Mouse (Mus musculus) naive thymus-derived CD4-positive, alpha-beta T cell, adult 2 months (primary cell): ENCODE measurements around the gene Erc2.

Experiments used
- DNase-seq: peaks from one replicate; pipeline ENCODE4 v3.0.0-alpha.2; 2011; ENCODE audit warnings: low read depth

Gene Erc2

DNA sequence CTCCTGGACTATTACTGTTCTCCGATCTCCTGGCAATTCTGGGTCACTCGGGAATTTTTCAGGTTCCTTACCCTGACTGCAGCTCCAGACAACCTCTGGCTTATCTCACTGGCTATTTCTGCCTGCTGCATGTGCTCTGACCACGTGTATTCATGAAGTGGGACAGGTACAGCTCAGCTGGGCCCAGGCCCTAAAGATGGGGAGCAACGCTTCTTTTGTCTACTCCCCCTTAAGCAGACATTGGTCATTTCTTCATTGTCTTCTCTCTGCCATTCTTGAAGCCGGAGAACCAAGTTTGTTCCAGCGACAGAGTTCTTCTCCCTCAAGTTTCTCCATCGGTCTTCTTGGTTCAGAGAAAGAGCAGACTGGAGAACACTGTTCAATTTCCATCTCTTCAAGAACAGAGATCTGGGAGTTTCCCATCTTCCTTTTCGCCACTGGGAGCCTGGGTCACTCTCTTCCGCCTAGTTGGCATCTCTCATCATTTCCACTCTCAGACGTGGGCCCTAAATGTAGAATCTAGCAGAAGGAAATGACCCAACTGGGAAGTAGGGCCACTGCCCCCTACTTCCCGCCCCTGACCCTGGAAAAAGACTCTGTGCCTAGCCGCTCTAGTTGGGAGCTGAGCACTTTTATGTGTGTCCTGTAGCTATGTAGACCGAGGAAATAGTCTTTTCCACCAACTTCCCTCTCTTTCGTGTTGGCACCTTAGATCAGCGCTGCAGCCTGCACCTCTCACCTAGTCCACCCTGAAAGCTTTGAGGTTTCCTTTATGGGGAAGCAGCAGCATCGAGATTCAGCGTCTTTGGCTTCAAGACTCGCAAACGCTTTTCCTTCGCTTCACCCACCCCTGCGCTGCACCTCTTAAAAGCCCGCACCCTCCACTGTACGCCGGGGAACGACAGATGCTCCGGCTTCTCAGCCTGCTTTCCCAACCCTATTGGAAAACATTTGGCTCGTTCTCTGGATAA, 886.3 kb downstream of the Erc2 start:
- no peak for DNase-seq

DNA sequence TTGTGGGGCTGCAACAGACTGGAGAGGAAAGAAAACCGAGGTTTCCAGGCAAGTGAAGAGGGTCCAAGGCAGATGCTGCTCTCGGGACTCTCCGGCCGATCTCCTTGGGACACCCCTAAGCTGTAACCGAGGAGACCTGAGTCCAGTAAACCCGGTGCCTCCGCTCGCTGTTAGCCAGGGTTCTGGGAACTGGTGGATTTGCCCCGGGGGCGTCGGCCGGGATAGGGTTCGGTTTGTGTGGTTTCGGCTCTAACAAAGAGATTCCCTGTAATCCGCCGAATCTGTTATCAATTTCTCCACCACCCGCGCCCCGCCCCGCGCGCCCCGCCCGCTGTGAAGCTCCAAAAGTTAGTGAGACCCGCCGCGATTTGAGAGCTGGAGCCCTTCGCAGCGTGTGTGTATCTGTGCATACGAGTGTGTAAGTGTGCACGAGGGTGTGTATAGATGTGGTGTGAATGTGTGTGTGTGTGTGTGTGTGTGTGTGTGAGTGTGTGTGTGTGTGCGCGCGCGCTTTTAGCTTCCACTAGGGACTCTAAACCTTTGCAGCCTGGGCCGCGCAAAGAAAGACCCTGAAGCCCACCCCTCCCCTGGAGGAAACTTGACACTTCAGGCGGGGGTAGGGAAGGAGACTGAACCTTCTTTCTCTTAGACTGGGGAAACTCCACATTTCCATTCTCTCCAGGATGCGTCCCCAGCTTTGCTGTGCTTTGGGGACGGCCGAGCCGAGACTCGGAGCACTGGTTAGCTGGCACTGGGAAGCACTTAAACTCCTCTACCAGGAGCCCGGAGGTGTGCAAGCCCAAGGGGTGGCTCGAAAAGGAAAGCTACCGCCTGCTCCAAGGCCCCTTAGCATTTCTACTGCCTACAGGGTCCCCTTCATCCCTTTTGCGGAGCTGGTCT, 887.5 kb downstream of the Erc2 start:
- DNase-seq, result no peak

- DNase-seq, result no peak
These were observed 888.3 kb downstream of the Erc2 start for GRCm38 (mm10) chr14:28510341-28511028.

DNA sequence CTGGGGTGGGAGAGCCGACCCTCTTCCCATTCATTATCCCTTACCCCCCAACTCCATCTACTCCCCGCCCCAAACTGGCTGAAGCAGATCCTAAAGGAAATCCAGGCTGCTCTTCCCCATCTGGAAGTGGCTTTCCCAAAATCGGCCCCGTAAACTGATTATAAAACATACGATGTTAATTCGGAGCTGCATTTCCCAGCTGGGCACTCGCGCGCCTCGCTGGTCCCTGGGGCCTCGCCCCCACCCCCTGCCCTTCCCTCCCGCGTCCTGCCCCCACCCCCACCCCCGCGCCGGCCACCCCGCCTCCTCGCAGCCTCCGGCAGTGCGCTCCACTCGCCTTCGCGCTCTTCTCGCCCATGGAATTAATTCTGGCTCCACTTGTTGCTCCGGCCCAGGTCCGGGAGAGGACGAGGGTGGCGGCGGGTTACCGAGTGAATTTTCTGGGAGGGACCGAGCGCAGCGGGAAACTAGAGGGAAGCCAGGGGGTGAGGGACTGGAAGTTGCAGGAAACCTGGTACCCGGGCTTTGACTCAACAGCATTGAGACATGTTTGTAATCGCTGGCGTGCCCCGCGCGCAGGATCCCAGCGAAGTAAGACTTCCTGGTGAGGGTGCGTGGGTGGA, 888.9 kb downstream of the Erc2 start:
- no peak for DNase-seq

GRCm38 (mm10) chr14:28512805-28513590, 890.8 kb downstream of the Erc2 start:
- DNase-seq, result no peak

- no peak for DNase-seq
These were observed 891.9 kb downstream of the Erc2 start for GRCm38 (mm10) chr14:28514171-28514570.

DNA sequence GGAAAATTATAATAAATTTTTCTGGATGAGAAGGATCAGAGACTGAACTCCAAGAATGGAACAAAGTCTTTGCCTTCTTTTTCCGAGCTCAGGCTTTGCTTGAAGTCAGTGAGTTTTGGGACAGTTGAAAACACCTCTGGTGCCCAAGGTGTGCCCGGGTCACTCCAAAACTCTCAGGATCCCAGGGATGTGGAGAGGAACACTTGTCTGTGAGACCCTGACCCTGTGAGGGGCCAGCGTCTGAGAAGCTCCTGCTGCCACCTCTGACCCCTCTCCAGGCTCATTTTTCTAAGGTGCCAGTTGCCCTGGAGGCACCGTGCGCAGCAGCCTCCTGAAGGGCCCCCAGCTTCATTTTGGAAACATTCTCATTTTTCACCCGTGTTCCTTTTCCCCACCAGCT, 893.1 kb downstream of the Erc2 start:
- DNase-seq, result no peak

DNA sequence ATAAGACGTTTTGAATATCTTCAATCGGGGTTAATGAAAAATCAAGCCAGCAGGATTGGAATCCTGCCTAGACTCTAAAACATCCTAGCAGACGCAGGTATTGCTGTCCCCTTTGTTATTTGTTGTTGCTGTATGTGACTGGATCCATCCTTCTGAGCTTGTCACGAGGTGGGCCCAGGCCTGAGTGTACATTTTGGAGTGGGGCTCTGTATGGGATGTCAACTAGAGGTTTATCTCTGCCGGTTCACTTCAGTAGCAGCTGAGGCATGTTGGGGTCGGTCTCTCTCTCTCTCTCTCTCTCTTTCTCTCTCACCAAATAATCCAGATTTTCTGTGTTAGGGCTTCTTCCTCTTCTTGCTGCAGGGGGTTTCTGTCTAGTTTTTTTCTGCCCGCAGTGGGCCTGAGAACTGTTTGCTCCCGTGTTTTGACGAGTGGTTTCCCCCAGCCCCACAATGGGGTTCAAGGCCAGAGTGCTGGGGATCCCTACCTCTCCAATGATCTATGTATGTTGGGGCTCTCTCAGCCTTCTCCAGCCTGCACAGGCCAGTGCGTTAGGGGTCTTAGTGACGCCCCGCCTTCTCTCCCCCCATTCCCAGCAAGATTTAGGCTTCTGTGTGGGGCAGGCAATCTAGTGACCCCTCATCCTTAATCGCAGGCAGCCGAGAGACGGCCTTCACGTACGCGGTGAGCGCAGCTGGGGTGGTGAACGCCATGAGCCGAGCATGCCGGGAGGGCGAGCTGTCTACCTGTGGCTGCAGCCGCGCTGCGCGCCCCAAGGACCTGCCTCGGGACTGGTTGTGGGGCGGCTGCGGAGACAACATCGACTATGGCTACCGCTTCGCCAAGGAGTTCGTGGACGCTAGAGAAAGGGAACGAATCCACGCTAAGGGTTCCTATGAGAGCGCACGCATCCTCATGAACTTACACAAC, 895.7 kb downstream of the Erc2 start:
- no peak for DNase-seq

GRCm38 (mm10) chr14:28521106-28521505, 898.9 kb downstream of the Erc2 start:
- no peak for DNase-seq

DNA sequence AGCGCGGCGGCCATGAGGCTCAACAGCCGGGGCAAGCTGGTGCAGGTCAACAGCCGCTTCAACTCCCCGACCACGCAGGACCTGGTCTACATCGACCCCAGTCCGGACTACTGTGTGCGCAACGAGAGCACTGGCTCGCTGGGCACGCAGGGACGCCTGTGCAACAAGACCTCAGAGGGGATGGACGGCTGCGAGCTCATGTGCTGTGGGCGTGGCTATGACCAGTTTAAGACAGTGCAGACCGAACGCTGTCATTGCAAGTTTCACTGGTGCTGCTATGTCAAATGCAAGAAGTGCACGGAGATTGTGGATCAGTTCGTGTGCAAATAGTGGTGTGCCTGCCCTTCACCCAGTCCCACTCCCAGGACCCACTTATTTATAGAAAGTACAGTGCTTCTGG, 900.4 kb downstream of the Erc2 start:
- no peak for DNase-seq

- no peak for DNase-seq
These were observed 903.3 kb downstream of the Erc2 start for GRCm38 (mm10) chr14:28525566-28525965.
